Mouse (Mus musculus) kidney, adult 2 months (tissue): Measurements from ENCODE around the gene Txnip.

ENCODE experiments used
- CTCF ChIP-seq: fragments of 200-500 bp; conservative IDR thresholded peaks from 2 replicates; pipeline ENCODE4 v1.5.1; 2011; ENCODE audit warnings: low read depth, mild to moderate bottlenecking, control low read depth, low read length, moderate library complexity, mixed read lengths; ENCODE audit not compliant: insufficient read depth, insufficient read length
- POLR2A ChIP-seq: fragments of 200-500 bp; IDR thresholded peaks from one replicate; pipeline ENCODE4 v1.6.1; 2011; ENCODE audit warnings: low read depth, low read length, control low read depth

DNA sequence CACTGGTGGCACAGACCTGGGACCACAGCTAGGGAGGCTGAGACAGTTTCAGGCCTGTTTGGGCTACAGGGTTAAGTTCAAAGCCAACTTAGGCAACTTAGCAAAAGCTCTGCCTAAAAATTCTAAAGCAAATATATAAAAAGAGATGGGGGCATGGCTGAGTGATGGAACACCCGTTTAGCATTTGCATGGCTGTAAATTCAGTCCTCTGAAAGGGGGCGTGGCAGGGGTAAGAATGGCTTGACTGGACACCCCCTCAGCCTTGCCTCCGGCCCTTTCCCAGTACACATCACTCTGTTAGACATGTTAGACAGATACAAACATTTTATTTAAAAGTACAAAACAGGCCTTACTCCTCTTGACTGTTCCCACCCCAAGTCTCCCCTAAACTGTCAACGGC, 19.8 kb downstream of the Txnip start:
- no peak for TF ChIP-seq POLR2A
- TF ChIP-seq CTCF, result no peak
